Comparison of ENCODE assay signal across 8 mouse cellular contexts in genomic region chr3:159839481-159839880, GRCm38 (mm10). TPM values are rescaled to one million over a fixed set of nuclear protein-coding genes. Genes with fewer than 3 reads are reported as not detected.
DNase-seq lines count a peak whose midpoint lies in the region; ATAC-seq and TF ChIP-seq lines count a peak whose summit lies in the region.

Gene Wls (plus strand): TSS chr3:159839672.

- H3K4me2 ChIP-seq in heart, embryonic 13.5 days: peak within 1 kb of the TSS; percentile 89
- H3K4me2 ChIP-seq in kidney, embryonic 16.5 days (replicated peaks; ENCODE audit: low read depth, low read length): peak within 1 kb of the TSS; percentile 82
- H3K4me2 ChIP-seq in liver, embryonic 11.5 days: peak within 1 kb of the TSS; percentile 97
- peak within 1 kb of the TSS; percentile 74 for H3K4me2 ChIP-seq in myocyte (ENCODE audit: low read depth)
- H3K4me2 ChIP-seq in stomach, embryonic 16.5 days (ENCODE audit: low read depth, low read length): peak within 1 kb of the TSS; percentile 84

- peak within 1 kb of the TSS; percentile 51 for H3ac ChIP-seq in myocyte (ENCODE audit: control insufficient read depth, insufficient read length)

- WGBS in heart, embryonic 13.5 days: under 1% methylated on average over 20 of the region's 21 CpGs
- WGBS in kidney, embryonic 16.5 days: 2% methylated on average over 18 of the region's 21 CpGs
- WGBS in liver, embryonic 11.5 days: 0% methylated on average over 21 of the region's 21 CpGs
- WGBS in stomach, embryonic 16.5 days: under 1% methylated on average over 20 of the region's 21 CpGs

- no peak for TF ChIP-seq CTCF in bone marrow macrophage, adult 2 months (IDR thresholded peaks at IDR 0.05; ENCODE audit: low read depth, low read length)

- no peaks in the 10 kb centered on the region for H3K36me3 ChIP-seq in heart, embryonic 13.5 days
- no peaks in the 10 kb centered on the region for H3K36me3 ChIP-seq in kidney, embryonic 16.5 days (ENCODE audit: insufficient read depth, low read length)
- H3K36me3 ChIP-seq in liver, embryonic 11.5 days (ENCODE audit: control insufficient read depth, insufficient read depth, low read length): no peaks in the 10 kb centered on the region
- H3K36me3 ChIP-seq in myocyte (ENCODE audit: control insufficient read depth, insufficient read depth): no peaks in the 10 kb centered on the region
- H3K36me3 ChIP-seq in stomach, embryonic 16.5 days (ENCODE audit: control insufficient read depth, insufficient read depth, low read length): no peaks in the 10 kb centered on the region

- ATAC-seq in heart, embryonic 13.5 days (ENCODE audit: extremely low read depth, insufficient number of reproducible peaks, low FRiP score, low TSS enrichment): peak; percentile 79
- ATAC-seq in kidney, embryonic 16.5 days (ENCODE audit: low FRiP score, low TSS enrichment): peak; percentile 96
- ATAC-seq in liver, embryonic 11.5 days (replicated peaks; ENCODE audit: low FRiP score): peak; percentile 82
- ATAC-seq in stomach, embryonic 16.5 days (ENCODE audit: insufficient read depth, low FRiP score): peak; percentile 91

- peaks cover 10% of the 10 kb centered on the region for H3K4me1 ChIP-seq in bone marrow macrophage, adult 2 months (ENCODE audit: control insufficient read depth, insufficient read depth, low read length)
- peaks cover 18% of the 10 kb centered on the region for H3K4me1 ChIP-seq in heart, embryonic 13.5 days
- H3K4me1 ChIP-seq in kidney, embryonic 16.5 days (ENCODE audit: insufficient read depth, low read length): 0 out of 2 replicates have a peak, but pooled peaks cover 8% of the 10 kb centered on the region
- no peaks in the 10 kb centered on the region for H3K4me1 ChIP-seq in liver, embryonic 11.5 days (replicated peaks; ENCODE audit: control insufficient read depth, insufficient read depth, low read length)
- peaks cover 13% of the 10 kb centered on the region for H3K4me1 ChIP-seq in stomach, embryonic 16.5 days (ENCODE audit: control insufficient read depth, insufficient read depth, low read length)

- H3K4me3 ChIP-seq in bone marrow macrophage, adult 2 months (ENCODE audit: insufficient read depth, low read length): peak within 1 kb of the TSS; percentile 85
- H3K4me3 ChIP-seq in heart, embryonic 13.5 days: peak within 1 kb of the TSS; percentile 71
- H3K4me3 ChIP-seq in kidney, embryonic 16.5 days (ENCODE audit: low read length): peak within 1 kb of the TSS; percentile 74
- peak within 1 kb of the TSS; percentile 69 for H3K4me3 ChIP-seq in liver, embryonic 11.5 days (ENCODE audit: low read depth, low read length)
- peak within 1 kb of the TSS; percentile 96 for H3K4me3 ChIP-seq in myocyte
- H3K4me3 ChIP-seq in stomach, embryonic 16.5 days (replicated peaks; ENCODE audit: low read length): peak within 1 kb of the TSS; percentile 74

- TF ChIP-seq POLR2A in bone marrow macrophage, adult 2 months (IDR thresholded peaks at IDR 0.05; ENCODE audit: borderline replicate concordance, low read depth, low read length): no peak
- TF ChIP-seq POLR2A in myocyte (IDR thresholded peaks at IDR 0.05; ENCODE audit: insufficient read length, low read depth): peak; percentile 93

- H3K9ac ChIP-seq in heart, embryonic 13.5 days: peak within 1 kb of the TSS; percentile 89
- H3K9ac ChIP-seq in kidney, embryonic 16.5 days (replicated peaks; ENCODE audit: low read length): peak within 1 kb of the TSS; percentile 85
- H3K9ac ChIP-seq in liver, embryonic 11.5 days (ENCODE audit: low read depth, low read length): peak within 1 kb of the TSS; percentile 72
- H3K9ac ChIP-seq in stomach, embryonic 16.5 days (ENCODE audit: low read length): peak within 1 kb of the TSS; percentile 82

- peak; percentile 2 to 17 for DNase-seq in B cell, adult 2 months
- peak; percentile 63 for DNase-seq in fibroblast of lung, adult 2 months (ENCODE audit: low read depth)
- DNase-seq in liver, embryonic 11.5 days (ENCODE audit: low spot score): peak; percentile 62

- peaks cover 56% of the 10 kb centered on the region for H3K79me2 ChIP-seq in myocyte (ENCODE audit: control insufficient read depth, insufficient read depth)

- peak within 1 kb of the TSS; percentile 83 for H3K27ac ChIP-seq in bone marrow macrophage, adult 2 months (ENCODE audit: insufficient read depth, low read depth, low read length)
- H3K27ac ChIP-seq in heart, embryonic 13.5 days (replicated peaks): peak within 1 kb of the TSS; percentile 93
- peak within 1 kb of the TSS; percentile 90 for H3K27ac ChIP-seq in kidney, embryonic 16.5 days (ENCODE audit: low read length)
- peak within 1 kb of the TSS; percentile 49; the same call in 1 of the 2 replicates for H3K27ac ChIP-seq in liver, embryonic 11.5 days (ENCODE audit: low read depth, low read length)
- H3K27ac ChIP-seq in stomach, embryonic 16.5 days (ENCODE audit: low read length): peak within 1 kb of the TSS; percentile 86

- no peaks in the 10 kb centered on the region for H3K27me3 ChIP-seq in heart, embryonic 13.5 days (replicated peaks)
- H3K27me3 ChIP-seq in kidney, embryonic 16.5 days (ENCODE audit: insufficient read depth, low read length): no peaks in the 10 kb centered on the region
- H3K27me3 ChIP-seq in liver, embryonic 11.5 days (replicated peaks; ENCODE audit: control insufficient read depth, insufficient read depth, low read length): no peaks in the 10 kb centered on the region
- H3K27me3 ChIP-seq in myocyte (ENCODE audit: control insufficient read depth, insufficient read depth, insufficient read length): no peaks in the 10 kb centered on the region
- no peaks in the 10 kb centered on the region for H3K27me3 ChIP-seq in stomach, embryonic 16.5 days (ENCODE audit: control insufficient read depth, insufficient read depth, low read length)

- no peaks in the 10 kb centered on the region for H3K9me3 ChIP-seq in heart, embryonic 13.5 days
- no peaks in the 10 kb centered on the region for H3K9me3 ChIP-seq in kidney, embryonic 16.5 days (ENCODE audit: low read length)
- H3K9me3 ChIP-seq in liver, embryonic 11.5 days (ENCODE audit: control insufficient read depth, low read length): no peaks in the 10 kb centered on the region
- no peaks in the 10 kb centered on the region for H3K9me3 ChIP-seq in stomach, embryonic 16.5 days (replicated peaks; ENCODE audit: control insufficient read depth, low read length)

TF ChIP-seq in myocyte, 11 proteins besides CTCF, POLR2A, EP300 and RAD21:
- TF ChIP-seq SRF (IDR thresholded peaks at IDR 0.05; ENCODE audit: control insufficient read depth, insufficient read length, low read depth): no peak
- TF ChIP-seq CEBPB (IDR thresholded peaks at IDR 0.05; ENCODE audit: insufficient read depth, poor library complexity, severe bottlenecking): no peak
- no peak for TF ChIP-seq TCF3 (IDR thresholded peaks at IDR 0.05; ENCODE audit: insufficient read length, low read depth)
- peak in 1 of 3 experiments; percentile 17 for TF ChIP-seq MYOG (IDR thresholded peaks at IDR 0.05; ENCODE audit: control insufficient read depth in 1 of 3, insufficient read depth in 1 of 3, insufficient read length in 2 of 3, low read depth in 2 of 3)
- peak; percentile 80 for TF ChIP-seq USF1 (IDR thresholded peaks at IDR 0.05; ENCODE audit: low read depth)
- no peak for TF ChIP-seq MAX (IDR thresholded peaks at IDR 0.05; ENCODE audit: low read depth)
- no peak for TF ChIP-seq TCF12 (IDR thresholded peaks at IDR 0.05; ENCODE audit: insufficient read depth, poor library complexity, severe bottlenecking)
- TF ChIP-seq MYOD1 (IDR thresholded peaks at IDR 0.05; ENCODE audit: control insufficient read depth in 1 of 3, insufficient read length in 2 of 3, low read depth in 2 of 3): no peak
- TF ChIP-seq E2F4 (IDR thresholded peaks at IDR 0.05; ENCODE audit: insufficient read depth): peak; percentile 7
- peak; percentile 95 for TF ChIP-seq POLR2AphosphoS2 (IDR thresholded peaks at IDR 0.05; ENCODE audit: insufficient read length, low read depth)
- TF ChIP-seq REST (IDR thresholded peaks at IDR 0.05; ENCODE audit: insufficient read depth, insufficient read length): no peak

RNA-seq across cellular contexts. Expression of gene Wls, which starts in this region (rescaled TPM):
- polyA plus RNA-seq in bone marrow macrophage, adult 2 months (2012; ENCODE audit: insufficient read depth, insufficient read length, missing spikeins): 65.0 and 70.2 TPM in 2 replicates
- polyA plus RNA-seq in heart, embryonic 13.5 days (2015; fragmentation: Nextera tagmentation; extraction: Ambion mirVana): 131 and 140 TPM in 2 replicates
- polyA plus RNA-seq in kidney, embryonic 16.5 days (2015; fragmentation: Nextera tagmentation; extraction: Ambion mirVana): 138 and 147 TPM in 2 replicates
- 37.4 and 37.5 TPM in 2 replicates for polyA plus RNA-seq in liver, embryonic 11.5 days (2014; fragmentation: Nextera tagmentation; extraction: Ambion mirVana)
- polyA plus RNA-seq in myocyte (2012; fragmentation: generic; extraction: Trizol): 187 TPM
- 108 and 114 TPM in 2 replicates for polyA plus RNA-seq in stomach, embryonic 16.5 days (2015; fragmentation: Nextera tagmentation; extraction: Ambion mirVana)

Comparison
In these comparisons a context has a peak if more than half of its experiments do, and no peak if none do; other contexts are left out.
1. Peak in every context shown above with its lines: DNase-seq, ATAC-seq, H3K4me3 ChIP-seq and H3K27ac ChIP-seq.
2. DNase-seq: peak in every context shown above with its lines; median percentile 63 in fibroblast of lung, adult 2 months; 62 in liver, embryonic 11.5 days; 10 in B cell, adult 2 months.